Mouse (Mus musculus): ENCODE measurements around the gene Ubap2.

- no peak for TF ChIP-seq POLR2A (IDR thresholded peaks at IDR 0.05; ENCODE audit: control insufficient read depth in 1 of 2, insufficient read depth in 1 of 2, low read depth in 1 of 2, low read length in 2 of 2, poor library complexity in 1 of 2)
- no peak for TF ChIP-seq CTCF (IDR thresholded peaks at IDR 0.05 in 2 of 3, conservative IDR thresholded peaks at IDR 0.05 in 1 of 3; ENCODE audit: control insufficient read depth in 1 of 3, insufficient read depth in 1 of 3, low read depth in 2 of 3, low read length in 3 of 3, poor library complexity in 1 of 3, severe bottlenecking in 1 of 3)
- TF ChIP-seq ZNF384 (IDR thresholded peaks at IDR 0.05; ENCODE audit: low read depth, low read length), result no peak
- TF ChIP-seq BHLHE40 (IDR thresholded peaks at IDR 0.05; ENCODE audit: borderline replicate concordance, low read depth, low read length), result no peak
- no peak for TF ChIP-seq EP300 (IDR thresholded peaks at IDR 0.05; ENCODE audit: low read depth in 1 of 2, low read length in 2 of 2)
Measured at GRCm38 (mm10) chr4:41196861-41197610, 77.9 kb downstream of the Ubap2 start.

Data from MEL (cell line).